ENCODE assay signal across 1 mouse cellular context in the genomic region with DNA sequence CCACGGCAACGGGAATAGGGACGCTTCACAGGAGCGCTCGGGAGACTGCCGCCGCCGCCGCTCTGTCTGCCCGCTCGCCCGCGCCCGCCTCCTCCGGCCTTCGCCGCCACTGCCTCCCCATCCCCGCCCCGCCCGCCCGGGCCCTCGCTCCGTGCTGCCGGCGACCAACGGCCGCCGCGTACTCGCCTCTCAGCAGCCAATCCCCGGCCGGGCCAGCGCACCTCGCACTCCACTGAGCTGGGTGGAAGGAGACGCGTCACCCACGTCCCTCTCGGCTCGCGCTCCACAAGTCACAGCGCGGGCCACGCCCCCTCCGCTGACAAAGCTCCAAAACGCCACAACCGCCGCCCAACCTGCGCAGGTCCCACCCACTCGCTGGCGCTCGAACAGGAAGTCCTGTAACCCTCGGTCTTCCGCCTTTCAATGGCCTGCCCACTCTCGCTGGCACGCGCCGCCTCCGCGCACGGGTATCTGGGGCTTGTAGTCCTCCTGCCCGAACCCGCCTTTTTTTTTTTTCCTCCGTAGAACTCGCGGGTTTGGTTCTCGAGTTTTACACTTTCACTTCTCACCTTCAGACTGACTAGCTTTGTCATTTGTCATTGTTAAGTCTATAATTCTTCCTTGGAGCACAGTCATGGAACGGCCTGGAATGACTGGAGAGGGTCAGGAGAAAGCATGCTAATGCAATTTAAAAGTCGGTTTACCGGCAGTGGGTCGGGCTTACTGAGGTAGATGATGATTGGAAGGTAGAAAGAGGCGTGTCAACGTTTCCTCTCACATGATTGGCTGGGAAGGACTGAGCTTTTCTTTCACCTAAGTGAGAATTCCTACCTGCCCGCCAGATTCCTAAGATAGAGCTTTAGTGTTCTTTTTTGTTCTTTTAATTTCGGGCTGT.
A peak's percentile ranks its signal among the peaks of the same experiment; 100 is the strongest.
TF ChIP-seq lines count a peak whose summit lies in the region.

Suco (minus strand) TSS at position 130 of the 895 bp plus-strand sequence.

TF ChIP-seq in CH12.LX, 34 proteins besides CTCF, POLR2A, EP300 and RAD21 (continued from another document):
- TF ChIP-seq IRF4 (IDR thresholded peaks at IDR 0.05; ENCODE audit: low read depth, low read length) (peak; percentile 65), USF1 (IDR thresholded peaks at IDR 0.05; ENCODE audit: low read depth, low read length) (peak; percentile 38), ZMIZ1 (IDR thresholded peaks at IDR 0.05; ENCODE audit: low read depth, low read length) (peak; percentile 72; the same call in 1 of the 2 replicates), MYC (IDR thresholded peaks at IDR 0.05; ENCODE audit: low read depth, low read length) (peak; percentile 88), ELF1 (IDR thresholded peaks at IDR 0.05; ENCODE audit: low read depth, low read length) (peak; percentile 99), HCFC1 (IDR thresholded peaks at IDR 0.05; ENCODE audit: low read depth, low read length) (peak; percentile 99), TCF12 (IDR thresholded peaks at IDR 0.05; ENCODE audit: low read depth, low read length) (peak; percentile 43; the same call in 1 of the 2 replicates), BHLHE40 (IDR thresholded peaks at IDR 0.05; ENCODE audit: low read depth, low read length) (peak; percentile 81), KAT2A (IDR thresholded peaks at IDR 0.05; ENCODE audit: insufficient replicate concordance, low read length) (peak; percentile 92; the same call in 1 of the 2 replicates), E2F4 (IDR thresholded peaks at IDR 0.05; ENCODE audit: insufficient replicate concordance, low read depth, low read length) (peak; percentile 93), PAX5 (IDR thresholded peaks at IDR 0.05; ENCODE audit: low read length) (no peak), ZC3H11A (IDR thresholded peaks at IDR 0.05; ENCODE audit: low read depth, low read length) (no peak), JUND (conservative IDR thresholded peaks at IDR 0.05; ENCODE audit: low read depth, low read length) (peak; percentile 50; the same call in 1 of the 2 replicates), POLR2AphosphoS2 (IDR thresholded peaks at IDR 0.05; ENCODE audit: low read depth, low read length) (no peak), NRF1 (IDR thresholded peaks at IDR 0.05; ENCODE audit: low read depth, low read length) (peak; percentile 89), ZKSCAN1 (IDR thresholded peaks at IDR 0.05; ENCODE audit: borderline replicate concordance, low read depth, low read length) (no peak), JUN (IDR thresholded peaks at IDR 0.05; ENCODE audit: insufficient read depth, low read depth, low read length) (no peak), UBTF (IDR thresholded peaks at IDR 0.05; ENCODE audit: low read depth, low read length) (0 out of 2 replicates have a peak, but pooled peaks have one; percentile 71), CHD2 (IDR thresholded peaks at IDR 0.05; ENCODE audit: low read length) (peak; percentile 78), MXI1 (IDR thresholded peaks at IDR 0.05; ENCODE audit: low read depth, low read length) (peak; percentile 83), SMC3 (IDR thresholded peaks at IDR 0.05; ENCODE audit: low read depth, low read length) (peak; percentile 9; the same call in 1 of the 2 replicates), SIN3A (IDR thresholded peaks at IDR 0.05; ENCODE audit: low read length) (peak; percentile 88), MAX (IDR thresholded peaks at IDR 0.05; ENCODE audit: low read length) (peak; percentile 79), MAFK (IDR thresholded peaks at IDR 0.05; ENCODE audit: insufficient replicate concordance, low read length) (no peak)
